Mouse (Mus musculus): ENCODE data around the gene Gm49359.
"Not testable (repeated sequence)": the region's sequence is repeated elsewhere in the genome, so short reads cannot be mapped to it uniquely, and the experiment has no call there.

GRCm38 (mm10) chr13:62466424-62467334 lies at the start of gene Gm49359:
- TF ChIP-seq CTCF (conservative IDR thresholded peaks at IDR 0.05; ENCODE audit: low read length); NANOG (IDR thresholded peaks at IDR 0.05; ENCODE audit: borderline replicate concordance, low read length): not testable (repeated sequence)

Measured in E14TG2a.4 (cell line).